Mouse (Mus musculus) stomach, embryonic 14.5 days (tissue): Measurements from ENCODE around the gene Plxna4. TPM values are rescaled to one million over a fixed set of nuclear protein-coding genes. Genes with fewer than 3 reads are reported as not detected.

Source experiments
- ATAC-seq: fragments of 200-750 bp; cut with Nextera tagmentation; 2 replicates; pipeline ENCODE4 v1.8.0; 2017; ENCODE audit warnings: low read depth, moderate TSS enrichment; ENCODE audit not compliant: insufficient number of reproducible peaks, insufficient read depth, low FRiP score
- H3K27ac ChIP-seq: fragments of 300-500 bp; sonication (generic); 2 replicates; pipeline ENCODE4 v1.5.1; 2014; ENCODE audit warnings: mild to moderate bottlenecking, low read length, moderate library complexity, mixed read lengths
- H3K27me3 ChIP-seq: fragments of 300-500 bp; sonication (generic); 2 replicates; pipeline ENCODE4 v1.6.1; 2014; ENCODE audit warnings: low read length, control low read depth, mixed read lengths; ENCODE audit not compliant: control insufficient read depth, insufficient read depth
- H3K36me3 ChIP-seq: fragments of 300-500 bp; sonication (generic); 2 replicates; pipeline ENCODE4 v1.6.1; 2014; ENCODE audit warnings: mild to moderate bottlenecking, control low read depth, low read length, moderate library complexity, mixed read lengths; ENCODE audit not compliant: control insufficient read depth, insufficient read depth
- H3K4me1 ChIP-seq: fragments of 300-500 bp; sonication (generic); 2 replicates; pipeline ENCODE4 v1.6.1; 2014; ENCODE audit warnings: low read length, control low read depth, mixed read lengths; ENCODE audit not compliant: control insufficient read depth, insufficient read depth
- H3K4me2 ChIP-seq: fragments of 300-500 bp; sonication (generic); replicated peaks from 2 replicates; pipeline ENCODE4 v1.6.1; 2014; ENCODE audit warnings: low read depth, low read length, control low read depth
- H3K4me3 ChIP-seq: fragments of 300-500 bp; sonication (generic); 2 replicates; pipeline ENCODE4 v1.5.1; 2014; ENCODE audit warnings: low read depth, low read length, control low read depth
- H3K9ac ChIP-seq: fragments of 300-500 bp; sonication (generic); replicated peaks from 2 replicates; pipeline ENCODE4 v1.6.1; 2014; ENCODE audit warnings: low read depth, mild to moderate bottlenecking, control low read depth, low read length, moderate library complexity, mixed read lengths
- H3K9me3 ChIP-seq: fragments of 300-500 bp; sonication (generic); 2 replicates; pipeline ENCODE4 v1.6.1; 2016; ENCODE audit warnings: low read depth, low read length, control low read depth; ENCODE audit not compliant: control insufficient read depth
- WGBS: fragments of 180-500 bp; shearing (Covaris S2); extraction: QIAGEN DNeasy Blood & Tissue Kit; methylation state at CpG from one replicate; pipeline ENCODE4 v1.1.7; 2014; 5-methylcytosine and 5-hydroxymethylcytosine counted together
- polyA plus RNA-seq: library from polyadenylated mRNA; unstranded; fragments of >200 nt; fragmentation: Nextera tagmentation; extraction: Ambion mirVana; gene quantifications from 2 replicates; pipeline ENCODE4 v1.2.1, GENCODE M21; 2014

Plxna4 gene
- polyA plus RNA-seq, 1 experiment from 2014 or later = 3.7 TPM

- no peak overlapping the region for H3K4me2 ChIP-seq
- no peak overlapping the region for H3K4me3 ChIP-seq
- 82% methylated on average over 8 of the region's 8 CpGs for WGBS
- H3K27ac ChIP-seq = no peak overlapping the region
- H3K9me3 ChIP-seq = no peaks in the 10 kb centered on the region
- no peaks in the 10 kb centered on the region for H3K27me3 ChIP-seq
- no peak for ATAC-seq
- H3K9ac ChIP-seq = no peak overlapping the region
- no peaks in the 10 kb centered on the region for H3K4me1 ChIP-seq
- H3K36me3 ChIP-seq = no peaks in the 10 kb centered on the region
Measured at GRCm38 (mm10) chr6:32220765-32221164, 367.2 kb downstream of the Plxna4 start.

GRCm38 (mm10) chr6:32218544-32218943, 369.4 kb downstream of the Plxna4 start:
- H3K4me3 ChIP-seq = no peak overlapping the region
- no peaks in the 10 kb centered on the region for H3K4me1 ChIP-seq
- no peak overlapping the region for H3K27ac ChIP-seq
- H3K4me2 ChIP-seq = no peak overlapping the region
- 75% methylated on average over 3 of the region's 3 CpGs for WGBS
- H3K9ac ChIP-seq = no peak overlapping the region
- H3K27me3 ChIP-seq = no peaks in the 10 kb centered on the region
- no peaks in the 10 kb centered on the region for H3K36me3 ChIP-seq
- no peak for ATAC-seq
- H3K9me3 ChIP-seq = no peaks in the 10 kb centered on the region

DNA sequence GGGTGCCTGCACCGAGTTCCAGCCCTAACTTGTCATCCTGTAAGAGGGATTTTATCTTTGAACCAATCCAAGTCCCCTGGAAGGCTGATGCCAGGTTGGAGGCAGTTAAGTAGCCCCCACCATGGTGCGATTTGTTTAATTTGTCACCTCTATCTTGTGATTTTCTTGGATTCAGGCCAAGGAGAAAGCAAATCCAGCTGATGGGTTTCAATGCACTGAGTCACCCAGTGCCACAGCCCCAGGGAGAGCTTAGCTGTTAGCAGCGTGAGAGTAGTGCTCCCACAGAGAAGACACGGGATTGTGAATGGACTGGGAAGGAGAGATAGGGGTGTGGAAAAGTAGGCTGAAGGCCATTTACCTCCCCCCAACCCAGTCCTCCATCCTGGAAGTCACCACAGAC, 375.6 kb downstream of the Plxna4 start:
- Histone ChIP-seq H3K4me2 (no peak overlapping the region), H3K36me3 (no peaks in the 10 kb centered on the region), H3K9ac (no peak overlapping the region), H3K9me3 (no peaks in the 10 kb centered on the region), H3K4me3 (no peak overlapping the region), H3K27ac (no peak overlapping the region), H3K27me3 (no peaks in the 10 kb centered on the region), H3K4me1 (no peaks in the 10 kb centered on the region)
- no peak for ATAC-seq
- WGBS = 41% methylated on average over 4 of the region's 4 CpGs

DNA sequence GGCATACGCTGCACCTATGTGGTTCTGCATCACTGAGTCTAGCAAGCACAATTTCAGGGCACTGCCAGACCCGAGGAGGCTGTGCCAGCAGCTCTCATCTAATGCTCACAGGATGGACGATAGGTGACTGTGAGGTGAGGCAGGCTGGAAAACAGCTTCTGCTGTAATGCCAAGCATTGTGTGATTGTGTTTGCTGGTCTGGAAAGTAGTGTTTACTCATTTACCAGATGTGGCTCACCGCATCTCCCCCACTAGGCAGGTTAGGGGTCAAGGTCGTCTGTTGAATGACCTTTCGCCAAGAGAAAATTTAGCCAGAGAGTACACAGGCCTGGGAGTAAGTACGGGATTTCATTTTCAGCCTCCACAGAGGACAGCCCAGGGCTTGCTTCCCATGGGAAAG, 377.9 kb downstream of the Plxna4 start:
- ATAC-seq = no peak
- 75% methylated on average over 7 of the region's 7 CpGs for WGBS
- Histone ChIP-seq H3K4me2 (no peak overlapping the region), H3K27ac (no peak overlapping the region), H3K36me3 (no peaks in the 10 kb centered on the region), H3K9me3 (no peaks in the 10 kb centered on the region), H3K4me1 (no peaks in the 10 kb centered on the region), H3K4me3 (no peak overlapping the region), H3K9ac (no peak overlapping the region), H3K27me3 (no peaks in the 10 kb centered on the region)

DNA sequence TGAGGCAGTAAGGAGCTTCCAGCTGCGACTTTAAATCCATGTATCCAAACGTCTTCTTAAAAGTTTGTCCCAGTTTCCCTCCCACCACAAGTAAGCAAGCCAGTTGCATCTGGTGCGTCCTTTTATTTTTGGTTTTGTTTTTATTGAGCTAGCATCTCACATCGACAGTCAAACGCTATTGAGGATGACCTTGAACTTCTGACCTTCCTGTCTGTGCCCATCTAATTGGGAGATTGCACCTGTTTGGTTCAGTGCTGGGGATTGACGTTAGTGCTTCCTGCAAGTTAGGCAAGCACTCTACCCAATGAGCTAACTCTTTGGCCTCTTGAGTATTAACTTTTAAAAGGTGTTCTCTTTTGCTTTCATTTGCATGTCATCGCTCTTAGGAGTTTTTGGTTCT, 379.0 kb downstream of the Plxna4 start:
- no peaks in the 10 kb centered on the region for H3K36me3 ChIP-seq
- H3K4me3 ChIP-seq = no peak overlapping the region
- ATAC-seq = no peak
- WGBS = 73% methylated on average over 7 of the region's 7 CpGs
- H3K4me1 ChIP-seq = no peaks in the 10 kb centered on the region
- H3K9me3 ChIP-seq = no peaks in the 10 kb centered on the region
- no peak overlapping the region for H3K27ac ChIP-seq
- no peak overlapping the region for H3K4me2 ChIP-seq
- no peaks in the 10 kb centered on the region for H3K27me3 ChIP-seq
- no peak overlapping the region for H3K9ac ChIP-seq

DNA sequence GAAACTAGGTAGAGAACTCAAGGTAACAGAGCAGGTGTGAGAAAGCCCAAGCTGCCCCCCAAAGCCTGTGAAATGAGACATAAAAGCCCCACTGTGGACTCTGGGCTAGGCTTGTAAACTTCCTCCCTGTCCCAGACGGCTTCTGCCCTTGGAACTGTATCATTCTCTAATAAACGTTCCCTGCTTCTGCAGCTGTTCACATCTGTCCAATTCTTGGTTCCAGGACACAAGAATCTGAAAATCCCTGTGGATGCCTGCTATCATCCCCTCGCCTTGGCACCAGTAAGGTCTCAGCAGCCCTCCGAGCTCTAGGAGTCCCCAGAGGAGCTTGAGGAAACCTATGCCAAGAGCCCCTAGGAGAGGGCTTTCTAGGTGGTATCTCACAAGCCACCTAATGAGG, 383.7 kb downstream of the Plxna4 start:
- H3K4me2 ChIP-seq = no peak overlapping the region
- no peak for ATAC-seq
- 64% methylated on average over 4 of the region's 4 CpGs for WGBS
- no peak overlapping the region for H3K4me3 ChIP-seq
- no peaks in the 10 kb centered on the region for H3K27me3 ChIP-seq
- H3K4me1 ChIP-seq = no peaks in the 10 kb centered on the region
- no peak overlapping the region for H3K27ac ChIP-seq
- no peaks in the 10 kb centered on the region for H3K36me3 ChIP-seq
- no peak overlapping the region for H3K9ac ChIP-seq
- no peaks in the 10 kb centered on the region for H3K9me3 ChIP-seq

DNA sequence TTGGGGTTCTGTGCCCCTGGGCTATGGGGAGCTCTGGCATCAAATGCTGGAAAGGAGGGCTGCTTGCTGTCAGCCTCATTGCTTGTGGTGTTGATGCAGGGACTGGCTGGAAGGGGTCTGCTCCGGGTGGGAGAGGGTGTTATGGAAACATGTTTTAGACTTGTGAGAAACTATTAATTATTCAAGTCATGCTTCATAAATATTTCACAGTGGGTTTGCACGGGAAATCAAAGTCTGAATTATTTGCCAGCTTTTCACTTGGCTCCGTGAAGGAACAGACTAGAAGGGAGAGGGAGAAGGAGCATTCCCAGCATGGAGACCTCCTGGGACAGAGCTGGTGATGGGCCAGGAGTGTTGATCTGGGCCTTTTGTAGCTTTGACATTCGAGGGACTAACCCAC, 384.6 kb downstream of the Plxna4 start:
- Histone ChIP-seq H3K27me3 (no peaks in the 10 kb centered on the region), H3K4me3 (no peak overlapping the region), H3K9me3 (no peaks in the 10 kb centered on the region), H3K27ac (no peak overlapping the region), H3K4me1 (no peaks in the 10 kb centered on the region), H3K9ac (no peak overlapping the region), H3K4me2 (no peak overlapping the region), H3K36me3 (no peaks in the 10 kb centered on the region)
- no peak for ATAC-seq
- WGBS = 37% methylated on average over 4 of the region's 4 CpGs

GRCm38 (mm10) chr6:32202664-32203192, 385.3 kb downstream of the Plxna4 start:
- Histone ChIP-seq H3K4me1 (no peaks in the 10 kb centered on the region), H3K9me3 (no peaks in the 10 kb centered on the region), H3K36me3 (no peaks in the 10 kb centered on the region), H3K27ac (no peak overlapping the region), H3K4me2 (no peak overlapping the region), H3K4me3 (no peak overlapping the region), H3K27me3 (no peaks in the 10 kb centered on the region), H3K9ac (no peak overlapping the region)
- WGBS = 36% methylated on average over 1 of the region's 1 CpGs
- no peak for ATAC-seq

- Histone ChIP-seq H3K27me3 (no peaks in the 10 kb centered on the region), H3K9me3 (no peaks in the 10 kb centered on the region), H3K36me3 (no peaks in the 10 kb centered on the region), H3K4me3 (no peak overlapping the region), H3K27ac (no peak overlapping the region), H3K4me1 (no peaks in the 10 kb centered on the region), H3K9ac (no peak overlapping the region), H3K4me2 (no peak overlapping the region)
- no peak for ATAC-seq
Measured at GRCm38 (mm10) chr6:32201506-32201905, 386.5 kb downstream of the Plxna4 start.
